Mouse (Mus musculus) megakaryocyte, adult 5-6 weeks (primary cell): ENCODE results near the gene Ssmem1. TPM values are rescaled to one million over a fixed set of nuclear protein-coding genes. Genes with fewer than 3 reads are reported as not detected.

Source experiments
- ATAC-seq: 2 replicates; pipeline ENCODE4 v1.8.0; 2016; ENCODE audit warnings: mild to moderate bottlenecking, inconsistent platforms; ENCODE audit not compliant: poor library complexity, severe bottlenecking
- total RNA-seq, 2 experiments: library from RNA; stranded (forward) in 1 of 2; stranded (reverse) in 1 of 2; fragments of 153-499, 151-499 nt in 1 of 2; fragments of 221-1000, 200-1000 nt in 1 of 2; gene quantifications; 2 replicates each; pipeline versions ENCODE4 v1.2.3 to v1.2.4; 2015 to 2017

Gene Ssmem1
- total RNA-seq, 2 experiments from 2014 or later: 0.44 TPM; not detected in 1

DNA sequence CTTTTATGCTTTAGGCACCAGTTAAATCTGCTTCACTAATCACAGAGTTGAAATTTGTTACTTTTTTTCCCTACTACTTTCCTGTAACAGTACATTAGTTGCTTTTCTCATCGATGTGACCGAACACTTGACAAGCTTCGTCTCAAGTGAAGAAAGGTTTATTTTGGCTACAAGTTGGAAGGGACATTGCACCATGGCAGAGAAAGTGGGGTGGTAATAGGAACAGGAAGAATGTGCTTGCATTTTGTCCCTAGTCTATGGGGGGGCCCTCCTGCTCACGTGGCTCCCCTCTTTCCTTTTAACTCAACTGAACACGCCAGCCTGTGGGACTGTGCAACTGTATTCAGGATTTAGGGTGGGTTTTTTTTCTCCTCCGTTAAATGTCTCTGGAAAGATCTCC, 43.0 kb downstream of the Ssmem1 start:
- ATAC-seq: 0 out of 2 replicates have a peak, but pooled peaks have one; percentile 34

DNA sequence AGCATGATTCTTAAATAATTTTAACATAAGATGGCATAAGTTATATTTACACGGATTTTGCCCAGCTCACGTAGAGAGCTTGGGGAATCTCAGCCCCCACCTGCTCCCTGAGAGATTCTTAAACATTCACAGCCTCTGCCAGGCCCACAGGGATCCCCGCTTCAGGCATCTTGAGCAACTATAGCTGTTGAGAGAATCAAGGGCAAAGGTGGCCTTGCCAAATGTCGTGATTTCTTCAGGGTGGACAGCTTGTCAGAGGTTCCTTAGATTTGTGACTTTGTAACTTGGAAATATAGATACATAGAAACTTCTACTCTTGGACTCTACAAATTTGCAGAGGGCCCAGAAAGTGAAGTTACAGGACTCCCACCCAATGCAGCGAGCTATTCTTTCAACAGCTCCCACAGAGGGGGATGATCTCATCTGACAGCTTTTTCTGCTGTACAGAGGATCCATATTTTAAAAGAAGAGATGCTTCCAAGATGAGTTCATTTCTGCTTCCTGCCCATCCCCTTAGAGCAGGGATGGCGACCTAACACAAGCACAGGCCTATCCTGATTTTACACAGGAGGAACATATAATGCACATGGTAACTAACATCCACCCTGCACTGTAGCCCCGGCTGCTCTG, 43.8 kb downstream of the Ssmem1 start:
- ATAC-seq: no peak

DNA sequence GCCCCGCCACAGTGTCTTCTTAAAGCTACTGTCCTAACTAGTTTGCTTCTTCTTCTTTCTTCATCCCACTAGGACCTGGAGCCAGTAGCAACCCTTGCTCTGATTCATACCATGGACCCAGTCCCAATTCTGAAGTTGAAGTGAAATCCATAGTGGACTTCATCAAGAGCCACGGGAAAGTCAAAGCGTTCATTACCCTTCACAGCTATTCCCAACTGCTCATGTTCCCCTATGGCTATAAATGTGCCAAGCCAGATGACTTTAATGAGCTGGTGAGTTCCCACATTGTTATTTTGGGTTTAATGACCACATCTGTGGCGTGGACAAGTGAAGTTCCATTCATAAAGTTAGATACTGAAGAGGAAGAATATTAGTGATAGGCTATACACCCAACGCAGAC, 44.4 kb downstream of the Ssmem1 start:
- ATAC-seq: no peak

DNA sequence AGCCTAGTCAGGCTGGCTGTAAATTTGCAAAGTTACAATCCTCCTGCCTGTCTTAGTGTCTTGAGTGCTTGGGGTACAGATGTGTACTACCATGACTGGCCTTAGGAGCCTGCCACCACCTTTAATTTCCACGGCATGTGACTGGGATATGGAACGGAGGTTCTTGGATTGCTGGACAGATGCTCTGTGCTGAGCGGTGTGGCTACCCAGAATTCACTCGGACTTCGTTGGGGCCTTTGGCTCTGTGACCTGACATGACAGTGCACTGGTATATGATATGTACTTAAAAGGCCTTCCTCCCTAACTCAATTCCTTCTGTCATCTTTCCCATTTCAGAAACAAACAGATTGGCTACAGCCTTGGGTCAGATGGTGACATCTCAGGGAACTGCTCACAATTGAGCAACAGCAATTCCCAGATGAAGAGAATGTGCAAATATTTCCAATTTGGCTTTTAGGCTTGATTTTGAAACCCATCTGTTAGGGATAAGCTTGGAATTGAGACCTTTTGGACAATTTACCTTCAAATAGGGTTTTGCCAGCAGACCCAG, 45.0 kb downstream of the Ssmem1 start:
- ATAC-seq: no peak

DNA sequence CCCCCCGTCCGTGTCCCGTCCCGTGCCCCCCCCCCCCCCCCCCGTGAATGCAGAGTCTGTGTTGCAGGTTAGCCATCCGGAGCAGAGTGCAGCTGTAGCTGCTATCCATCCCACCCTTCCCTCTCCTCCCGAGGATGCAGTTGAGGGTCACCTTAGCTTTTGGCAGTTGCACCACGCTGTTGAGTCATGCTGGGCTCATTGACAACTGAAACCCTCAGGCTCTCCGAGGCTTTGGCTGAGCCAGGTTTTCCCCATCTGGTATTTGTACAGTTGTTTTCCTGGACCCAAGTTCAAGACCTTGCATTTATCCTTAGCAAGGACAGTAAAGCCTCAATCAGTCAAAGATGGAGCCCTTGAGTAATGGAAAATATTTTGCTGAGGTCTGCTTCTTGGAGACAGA, 46.4 kb downstream of the Ssmem1 start:
- ATAC-seq: no peak

DNA sequence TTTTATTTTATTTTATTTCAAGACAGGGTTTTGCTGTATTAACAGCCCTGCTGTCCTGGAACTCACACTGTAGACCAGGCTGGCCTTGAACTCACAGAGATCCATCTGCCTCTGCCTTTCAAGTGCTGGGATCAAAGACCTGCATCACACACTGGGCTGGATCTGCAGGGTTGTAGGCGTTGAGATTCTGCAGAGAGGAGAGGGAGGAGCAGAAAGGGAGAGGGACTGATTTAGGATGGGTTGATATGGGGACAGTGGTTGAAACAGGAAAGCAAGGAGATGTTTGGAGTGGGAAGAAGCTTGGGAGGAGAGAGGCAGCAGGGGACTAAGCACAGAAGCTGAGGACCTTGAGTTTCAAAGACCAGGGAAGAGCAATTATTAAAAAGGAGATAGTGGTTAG, 50.1 kb downstream of the Ssmem1 start:
- no peak for ATAC-seq

DNA sequence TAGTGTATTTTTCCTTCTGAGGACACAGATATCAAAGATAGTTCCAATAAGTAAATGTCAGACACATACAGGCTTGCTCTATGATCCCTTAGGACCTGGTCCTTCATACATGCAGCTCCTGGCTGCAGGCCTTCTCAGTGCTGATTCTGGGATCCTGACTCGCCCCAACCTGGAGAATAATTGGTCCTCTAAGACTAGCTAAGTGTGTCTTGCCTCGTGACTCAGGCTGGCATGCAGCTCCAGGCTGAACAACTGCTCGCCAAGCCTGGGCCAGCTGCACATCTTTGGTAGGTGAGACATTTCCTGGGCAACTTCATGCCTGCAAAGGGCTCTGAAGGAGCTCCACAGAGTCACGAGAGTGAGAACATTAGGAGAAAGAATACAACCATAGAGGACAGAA, 52.5 kb downstream of the Ssmem1 start:
- ATAC-seq: no peak

DNA sequence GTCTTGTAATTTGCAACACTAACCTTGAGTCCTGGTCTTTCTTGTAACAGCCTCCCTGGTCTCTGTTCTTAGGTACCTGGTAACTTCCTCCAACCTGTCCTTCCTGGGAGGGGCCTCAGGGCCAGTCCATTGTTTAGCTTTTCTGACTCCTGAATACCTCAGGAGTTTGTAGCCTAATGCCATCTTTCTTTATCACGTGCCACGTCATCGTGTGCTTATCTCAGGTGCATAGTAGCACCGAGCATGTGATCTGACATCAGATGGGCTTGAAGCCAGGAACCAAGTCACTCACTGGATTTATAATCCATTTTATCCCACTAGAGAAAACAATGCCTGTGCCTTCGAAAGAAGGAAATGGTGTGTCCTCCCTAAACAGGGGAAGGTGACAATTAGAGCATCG, 53.9 kb downstream of the Ssmem1 start:
- no peak for ATAC-seq

DNA sequence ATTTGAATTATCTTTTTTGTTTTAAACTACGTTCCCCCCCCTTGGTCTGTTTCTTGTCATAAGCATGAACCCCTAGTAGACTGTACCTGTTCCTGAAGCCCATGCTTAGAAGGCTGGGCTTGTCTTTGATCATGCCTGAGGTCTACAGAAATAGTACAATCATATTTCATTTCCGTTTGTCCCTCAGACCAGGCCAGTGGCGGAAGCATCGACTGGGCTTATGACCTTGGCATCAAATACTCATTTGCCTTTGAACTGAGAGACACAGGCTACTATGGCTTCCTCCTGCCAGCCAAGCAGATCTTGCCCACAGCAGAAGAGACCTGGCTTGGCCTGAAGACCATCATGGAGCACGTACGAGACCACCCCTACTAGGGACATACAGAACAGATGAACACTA, 54.4 kb downstream of the Ssmem1 start:
- ATAC-seq: no peak

DNA sequence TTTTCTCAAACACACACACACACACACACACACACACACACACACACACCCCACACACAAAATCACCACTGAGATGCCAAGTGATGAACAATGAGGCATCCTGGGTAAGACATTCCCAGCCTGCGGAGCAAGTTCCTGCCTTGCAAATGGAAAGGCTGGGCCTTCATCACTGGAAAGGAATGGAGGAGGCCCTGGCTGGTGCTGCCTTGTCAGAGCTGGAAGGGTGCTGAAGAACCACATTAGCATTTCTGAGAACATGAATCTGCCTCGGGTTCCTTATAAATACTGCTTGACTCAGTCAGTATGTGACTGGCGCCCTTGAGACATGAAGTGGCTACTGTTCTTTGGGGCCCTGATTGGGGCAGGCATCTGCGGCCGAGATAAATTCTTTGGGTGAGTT, 58.4 kb downstream of the Ssmem1 start, which contains the start of gene Cpa4:
Gene Cpa4, plus strand, starts transcription at position 301 of the 400 bp plus-strand sequence.
- no peak for ATAC-seq

DNA sequence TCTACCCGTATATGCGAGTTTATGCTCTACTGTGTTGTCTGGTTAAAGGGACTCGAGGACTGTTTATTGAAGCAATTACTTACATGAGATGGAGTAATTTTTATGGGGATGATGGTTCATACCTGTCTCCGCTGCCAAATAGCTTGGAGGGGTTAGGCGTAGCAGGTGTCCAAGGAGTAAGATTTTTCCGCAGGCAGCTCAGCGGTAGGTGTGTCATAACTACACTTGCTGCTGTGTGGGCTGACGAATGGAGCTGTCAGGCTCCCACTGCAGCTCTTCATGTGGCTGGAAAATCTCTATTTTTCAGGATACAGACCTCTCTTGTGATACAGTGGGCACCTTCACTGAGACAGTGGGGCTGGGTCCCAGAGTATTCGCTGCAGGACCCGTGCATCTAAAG, 59.7 kb downstream of the Ssmem1 start:
- ATAC-seq: no peak

Other genes starting within 250 kb of the Ssmem1 start
- 16.8 and 18.5 TPM in 2 replicates for gene Ube2h, start 205.3 kb upstream of the Ssmem1 start, total RNA-seq (2015)
- 21.1 and 31.3 TPM in 2 replicates for gene Ube2h, start 205.3 kb upstream of the Ssmem1 start, total RNA-seq (2017)
- gene Zc3hc1, start 118.8 kb upstream of the Ssmem1 start, total RNA-seq (2015): 17.3 and 18.3 TPM in 2 replicates
- 21.5 and 24.8 TPM in 2 replicates for gene Zc3hc1, start 118.8 kb upstream of the Ssmem1 start, total RNA-seq (2017)
- gene Klhdc10, start 108.0 kb upstream of the Ssmem1 start, total RNA-seq (2015): 14.5 and 16.4 TPM in 2 replicates
- gene Klhdc10, start 108.0 kb upstream of the Ssmem1 start, total RNA-seq (2017): 35.3 and 40.8 TPM in 2 replicates
- 40.3 and 42.3 TPM in 2 replicates for gene Tmem209, start 66 bp upstream of the Ssmem1 start, total RNA-seq (2015)
- 24.0 and 39.0 TPM in 2 replicates for gene Tmem209, start 66 bp upstream of the Ssmem1 start, total RNA-seq (2017)
- gene Cpa2, start 31.7 kb downstream of the Ssmem1 start, total RNA-seq (2015): 0.27 TPM in 1 of 2 replicates, not detected in the other
- gene Cpa2, start 31.7 kb downstream of the Ssmem1 start, total RNA-seq (2017): not detected in 2 replicates
- not detected in 2 replicates for gene Cpa4, start 58.5 kb downstream of the Ssmem1 start, total RNA-seq (2015)
- gene Cpa4, start 58.5 kb downstream of the Ssmem1 start, total RNA-seq (2017): not detected in 2 replicates
- not detected in 2 replicates for gene Cpa5, start 101.2 kb downstream of the Ssmem1 start, total RNA-seq (2015)
- gene Cpa5, start 101.2 kb downstream of the Ssmem1 start, total RNA-seq (2017): not detected in 2 replicates
- gene Cpa1, start 129.4 kb downstream of the Ssmem1 start, total RNA-seq (2015): not detected in 2 replicates
- not detected in 2 replicates for gene Cpa1, start 129.4 kb downstream of the Ssmem1 start, total RNA-seq (2017)
- gene Cep41, start 183.9 kb downstream of the Ssmem1 start, total RNA-seq (2015): 3.5 and 6.0 TPM in 2 replicates
- gene Cep41, start 183.9 kb downstream of the Ssmem1 start, total RNA-seq (2017): 2.0 and 3.1 TPM in 2 replicates
- gene Mest, start 213.7 kb downstream of the Ssmem1 start, total RNA-seq (2015): not detected in 2 replicates
- gene Mest, start 213.7 kb downstream of the Ssmem1 start, total RNA-seq (2017): 0.07 and 0.20 TPM in 2 replicates